In the genomic region with DNA sequence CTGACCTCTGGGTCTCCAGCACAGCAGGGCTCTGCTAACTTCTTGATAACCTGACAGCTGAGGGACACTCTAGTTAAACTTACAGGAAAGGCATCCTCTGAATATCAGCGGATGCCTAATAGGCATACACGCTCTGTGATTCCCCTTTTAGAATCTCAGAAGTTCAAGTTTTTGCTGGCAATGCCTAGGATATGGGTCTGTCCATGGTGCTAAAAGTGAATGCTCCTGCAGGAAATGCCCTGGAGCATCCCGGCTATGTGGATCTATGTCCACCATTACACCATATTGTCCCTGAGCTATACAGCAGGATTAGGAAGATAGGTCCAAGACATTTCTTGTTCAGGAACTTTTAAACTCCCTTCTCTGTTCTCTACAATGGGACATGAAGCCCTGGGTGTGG, we compare ENCODE assay signal across 24 mouse cellular contexts.
DNase-seq lines count a peak whose midpoint lies in the region; ATAC-seq and TF ChIP-seq lines count a peak whose summit lies in the region.
"Had no signal": no experiment of that assay in that cellular context is flagged by ENCODE, and none has a peak within 500 bp of the region (broad histone marks: within the 10 kb centered on the region; RNA-seq: fewer than 3 reads in every experiment).

No protein-coding gene starts in this region.

- no peak overlapping the region for H3K27ac ChIP-seq in kidney, embryonic 14.5 days (ENCODE audit: low read depth, low read length)
- no peak overlapping the region for H3K27ac ChIP-seq in MEL (ENCODE audit: control insufficient read depth, low read depth, low read length)
- H3K27ac ChIP-seq in intestine, postnatal 0 days (ENCODE audit: low read depth, low read length) = no peak overlapping the region
- H3K27ac ChIP-seq: forebrain, embryonic 13.5 days; gastrocnemius, adult 2 months; heart, embryonic 10.5 days; hindbrain, embryonic 10.5 days; limb, embryonic 10.5 days; liver, embryonic 15.5 days had no signal

- no peak for TF ChIP-seq EP300 in MEL (IDR thresholded peaks at IDR 0.05; ENCODE audit: low read depth in 1 of 2, low read length in 2 of 2)

- H3K79me2 ChIP-seq in MEL (ENCODE audit: control insufficient read depth, insufficient read depth, low read length, poor library complexity) = no peaks in the 10 kb centered on the region

- no peak overlapping the region for H3K9ac ChIP-seq in kidney, embryonic 14.5 days (ENCODE audit: low read depth, low read length)
- no peak overlapping the region for H3K9ac ChIP-seq in MEL (ENCODE audit: control insufficient read depth, low read depth, low read length, poor library complexity, severe bottlenecking)
- H3K9ac ChIP-seq in intestine, postnatal 0 days (ENCODE audit: low read depth, low read length) = no peak overlapping the region
- H3K9ac ChIP-seq: forebrain, embryonic 13.5 days; liver, embryonic 15.5 days had no signal

- peak; percentile 6 for DNase-seq in adrenal gland, postnatal 14 days
- DNase-seq in adrenal gland, adult 8-10 months = no peak
- DNase-seq in kidney, postnatal 14 days = peak; percentile 5
- DNase-seq in MEL (ENCODE audit: low read depth, low spot score) = peak; percentile 17
- peak; percentile 12 for DNase-seq in hindlimb bud, embryonic 11.5 days (ENCODE audit: extremely low spot score, low read depth, low spot score)
- DNase-seq in left cerebral cortex, postnatal 14 days (ENCODE audit: low spot score in 2 of 2) = no peak
- DNase-seq: cerebellum, adult 18-20 months; cerebellum, postnatal 25 days; embryo, embryonic 11 days; gastrocnemius, adult 2 months; kidney, adult 11 months; liver had no signal

- no peak for TF ChIP-seq POLR2A in MEL (IDR thresholded peaks at IDR 0.05; ENCODE audit: control insufficient read depth in 1 of 2, insufficient read depth in 1 of 2, low read depth in 1 of 2, low read length in 2 of 2, poor library complexity in 1 of 2)

- H3K4me1 ChIP-seq in kidney, embryonic 14.5 days (ENCODE audit: control insufficient read depth, insufficient read depth, low read length) = no peaks in the 10 kb centered on the region
- H3K4me1 ChIP-seq in MEL (ENCODE audit: control insufficient read depth in 1 of 2, insufficient read depth in 2 of 2, low read length in 2 of 2) = no peaks in the 10 kb centered on the region
- no peaks in the 10 kb centered on the region for H3K4me1 ChIP-seq in intestine, postnatal 0 days (replicated peaks; ENCODE audit: control insufficient read depth, insufficient read depth, low read length)
- H3K4me1 ChIP-seq: forebrain, embryonic 13.5 days; hindbrain, embryonic 10.5 days; limb, embryonic 10.5 days; liver, embryonic 15.5 days had no signal

- H3K4me2 ChIP-seq in kidney, embryonic 14.5 days (replicated peaks; ENCODE audit: low read depth, low read length) = no peak overlapping the region
- H3K4me2 ChIP-seq in intestine, postnatal 0 days (replicated peaks; ENCODE audit: low read depth) = no peak overlapping the region
- H3K4me2 ChIP-seq: forebrain, embryonic 13.5 days; liver, embryonic 15.5 days; midbrain, embryonic 11.5 days had no signal

- no peaks in the 10 kb centered on the region for H3K9me3 ChIP-seq in kidney, embryonic 14.5 days (ENCODE audit: control insufficient read depth, low read length)
- H3K9me3 ChIP-seq in MEL (replicated peaks; ENCODE audit: insufficient read depth, low read length) = no peaks in the 10 kb centered on the region
- H3K9me3 ChIP-seq in intestine, postnatal 0 days (ENCODE audit: control insufficient read depth) = no peaks in the 10 kb centered on the region
- H3K9me3 ChIP-seq: forebrain, embryonic 13.5 days; heart, embryonic 10.5 days; hindbrain, embryonic 10.5 days; limb, embryonic 10.5 days; liver, embryonic 15.5 days had no signal

- no peaks in the 10 kb centered on the region for H3K27me3 ChIP-seq in kidney, embryonic 14.5 days (ENCODE audit: control insufficient read depth, insufficient read depth, low read length)
- no peaks in the 10 kb centered on the region for H3K27me3 ChIP-seq in MEL (ENCODE audit: control insufficient read depth in 1 of 2, insufficient read depth in 2 of 2, low read length in 2 of 2)
- H3K27me3 ChIP-seq in intestine, postnatal 0 days (replicated peaks; ENCODE audit: control insufficient read depth, insufficient read depth, low read length) = no peaks in the 10 kb centered on the region
- H3K27me3 ChIP-seq: forebrain, embryonic 13.5 days; liver, embryonic 15.5 days had no signal

- 87% methylated on average over 3 of the region's 3 CpGs for WGBS in kidney, embryonic 14.5 days
- 81% methylated on average over 3 of the region's 3 CpGs for WGBS in intestine, postnatal 0 days

- intact Hi-C loops in left cerebral cortex, postnatal 14 days (cut with DNase I) = no loop called here

- no peak for TF ChIP-seq RAD21 in MEL (IDR thresholded peaks at IDR 0.05; ENCODE audit: low read depth, low read length)

- H3K4me3 ChIP-seq in kidney, embryonic 14.5 days (ENCODE audit: low read length) = no peak overlapping the region
- no peak overlapping the region for H3K4me3 ChIP-seq in MEL (ENCODE audit: control insufficient read depth in 1 of 2, insufficient read depth in 1 of 2, low read depth in 2 of 2, low read length in 2 of 2)
- H3K4me3 ChIP-seq in intestine, postnatal 0 days (ENCODE audit: low read depth, low read length) = no peak overlapping the region
- H3K4me3 ChIP-seq: forebrain, embryonic 13.5 days; gastrocnemius, adult 2 months; heart, embryonic 10.5 days; hindbrain, embryonic 10.5 days; limb, embryonic 10.5 days; liver, embryonic 15.5 days had no signal

- ATAC-seq in kidney, embryonic 14.5 days (ENCODE audit: low FRiP score, low TSS enrichment) = no peak
- no peak for ATAC-seq in intestine, postnatal 0 days
- ATAC-seq: CD4-positive, CD25-positive, alpha-beta regulatory T cell, adult 4 months; forebrain, embryonic 13.5 days; hindbrain, embryonic 16.5 days; lung, postnatal 0 days had no signal

- no peaks in the 10 kb centered on the region for H3K36me3 ChIP-seq in kidney, embryonic 14.5 days (ENCODE audit: control insufficient read depth, insufficient read depth, low read length)
- H3K36me3 ChIP-seq in MEL (ENCODE audit: control insufficient read depth in 1 of 2, insufficient read depth in 2 of 2, low read length in 2 of 2) = no peaks in the 10 kb centered on the region
- no peaks in the 10 kb centered on the region for H3K36me3 ChIP-seq in intestine, postnatal 0 days (ENCODE audit: control insufficient read depth, insufficient read depth)
- H3K36me3 ChIP-seq: G1E; liver, embryonic 15.5 days had no signal

- no peak for TF ChIP-seq CTCF in MEL (IDR thresholded peaks at IDR 0.05 in 2 of 3, conservative IDR thresholded peaks at IDR 0.05 in 1 of 3; ENCODE audit: control insufficient read depth in 1 of 3, insufficient read depth in 1 of 3, low read depth in 2 of 3, low read length in 3 of 3, poor library complexity in 1 of 3, severe bottlenecking in 1 of 3)
- no peak for TF ChIP-seq CTCF in intestine, postnatal 0 days (IDR thresholded peaks at IDR 0.05; ENCODE audit: low read depth)

TF ChIP-seq in MEL, 35 proteins besides CTCF, POLR2A, EP300 and RAD21:
- no peak for TF ChIP-seq ZNF384 (IDR thresholded peaks at IDR 0.05; ENCODE audit: low read depth, low read length)
- TF ChIP-seq ETS1 (IDR thresholded peaks at IDR 0.05; ENCODE audit: low read depth, low read length) = no peak
- TF ChIP-seq E2F4 (IDR thresholded peaks at IDR 0.05; ENCODE audit: borderline replicate concordance, low read depth, low read length) = no peak
- no peak for TF ChIP-seq GATA1 (IDR thresholded peaks at IDR 0.05; ENCODE audit: low read depth, low read length)
- TF ChIP-seq MAZ (IDR thresholded peaks at IDR 0.05; ENCODE audit: low read depth, low read length) = no peak

Comparison
In these comparisons a context has a peak if more than half of its experiments do, and no peak if none do; other contexts are left out.
1. DNase-seq: peak in adrenal gland, postnatal 14 days (single experiment), kidney, postnatal 14 days (single experiment), MEL (single experiment) and hindlimb bud, embryonic 11.5 days (single experiment); none in adrenal gland, adult 8-10 months (single experiment) and left cerebral cortex, postnatal 14 days (0 of 2).